Mouse (Mus musculus) ES-E14 (cell line): ENCODE data around the gene Tlk1. TPM values are rescaled to one million over a fixed set of nuclear protein-coding genes. Genes with fewer than 3 reads are reported as not detected.
A peak's percentile ranks its signal among the peaks of the same experiment; 100 is the strongest.

Source experiments
- DNase-seq: peaks from one replicate; pipeline ENCODE4 v3.0.0-alpha.2; 2013; ENCODE audit warnings: low read depth, low spot score
- H3K27ac ChIP-seq: 2 replicates; pipeline ENCODE4 v1.5.1; 2012; ENCODE audit warnings: low read depth, mild to moderate bottlenecking, low read length, moderate library complexity, mixed read lengths; ENCODE audit not compliant: poor library complexity, insufficient read depth, severe bottlenecking
- H3K36me3 ChIP-seq: 2 replicates; pipeline ENCODE4 v1.6.1; 2012; ENCODE audit warnings: mild to moderate bottlenecking, low read length, moderate library complexity, mixed read lengths; ENCODE audit not compliant: control insufficient read depth, poor library complexity, insufficient read depth, severe bottlenecking
- H3K4me1 ChIP-seq, 2 experiments: fragments of 150-350 bp in 1 of 2; sonication (generic) in 1 of 2; 2 replicates each; pipeline ENCODE4 v1.6.1; 2012; ENCODE audit warnings: low read length in 2 of 2, mild to moderate bottlenecking in 1 of 2, mixed read lengths in 1 of 2; ENCODE audit not compliant: control insufficient read depth in 2 of 2, insufficient read depth in 2 of 2, poor library complexity in 1 of 2
- H3K4me3 ChIP-seq, 2 experiments: fragments of 150-350 bp in 1 of 2; sonication (generic) in 1 of 2; 2 replicates each; pipeline ENCODE4 v1.5.1; 2012; ENCODE audit warnings: low read length in 2 of 2, low read depth in 1 of 2, mild to moderate bottlenecking in 1 of 2, mixed read lengths in 1 of 2; ENCODE audit not compliant: insufficient read depth in 1 of 2, poor library complexity in 1 of 2, severe bottlenecking in 1 of 2
- H3K9ac ChIP-seq: 2 replicates; pipeline ENCODE4 v1.6.1; 2012; ENCODE audit warnings: low read depth, mild to moderate bottlenecking, low read length, mixed read lengths; ENCODE audit not compliant: poor library complexity, insufficient read depth, severe bottlenecking
- H3K9me3 ChIP-seq: fragments of 150-350 bp; sonication (generic); 2 replicates; pipeline ENCODE4 v1.6.1; 2012; ENCODE audit warnings: low read depth, mild to moderate bottlenecking, low read length; ENCODE audit not compliant: control insufficient read depth, insufficient read depth
- CHD2 ChIP-seq: IDR thresholded peaks from 2 replicates; pipeline ENCODE4 v1.6.1; 2014; ENCODE audit warnings: mild to moderate bottlenecking, low read depth, low read length, inconsistent platforms
- HCFC1 ChIP-seq: IDR thresholded peaks from 2 replicates; pipeline ENCODE4 v1.6.1; 2012; ENCODE audit warnings: low read length, inconsistent platforms, borderline replicate concordance; ENCODE audit not compliant: insufficient read depth
- MAFK ChIP-seq: IDR thresholded peaks from 2 replicates; pipeline ENCODE4 v1.6.1; 2014; ENCODE audit warnings: mild to moderate bottlenecking, low read depth, low read length, inconsistent platforms; ENCODE audit not compliant: insufficient read depth
- ZC3H11A ChIP-seq: IDR thresholded peaks from 2 replicates; pipeline ENCODE4 v1.6.1; 2012; ENCODE audit warnings: low read depth, mild to moderate bottlenecking, inconsistent platforms, low read length, borderline replicate concordance
- ZNF384 ChIP-seq: IDR thresholded peaks from 2 replicates; pipeline ENCODE4 v1.6.1; 2012; ENCODE audit warnings: low read depth, low read length, inconsistent platforms
- in situ Hi-C, 2 experiments: fragments of 600-800 bp; cut with MboI; formaldehyde crosslinking; loops; one replicate each; pipeline ENCODE4 v1.15.1; 2025; ENCODE audit warnings: low sequenced_read_pairs in 2 of 2, inconsistent platforms in 1 of 2; ENCODE audit not compliant: unreplicated experiment in 2 of 2
- total RNA-seq: library from RNA; depleted of rRNA; stranded (reverse); fragments of 300-350 nt; gene quantifications from 2 replicates; pipeline ENCODE4 v1.2.3, GENCODE M21; 2012

The Tlk1 gene
- total RNA-seq, 1 experiment: 37.2 TPM

DNA sequence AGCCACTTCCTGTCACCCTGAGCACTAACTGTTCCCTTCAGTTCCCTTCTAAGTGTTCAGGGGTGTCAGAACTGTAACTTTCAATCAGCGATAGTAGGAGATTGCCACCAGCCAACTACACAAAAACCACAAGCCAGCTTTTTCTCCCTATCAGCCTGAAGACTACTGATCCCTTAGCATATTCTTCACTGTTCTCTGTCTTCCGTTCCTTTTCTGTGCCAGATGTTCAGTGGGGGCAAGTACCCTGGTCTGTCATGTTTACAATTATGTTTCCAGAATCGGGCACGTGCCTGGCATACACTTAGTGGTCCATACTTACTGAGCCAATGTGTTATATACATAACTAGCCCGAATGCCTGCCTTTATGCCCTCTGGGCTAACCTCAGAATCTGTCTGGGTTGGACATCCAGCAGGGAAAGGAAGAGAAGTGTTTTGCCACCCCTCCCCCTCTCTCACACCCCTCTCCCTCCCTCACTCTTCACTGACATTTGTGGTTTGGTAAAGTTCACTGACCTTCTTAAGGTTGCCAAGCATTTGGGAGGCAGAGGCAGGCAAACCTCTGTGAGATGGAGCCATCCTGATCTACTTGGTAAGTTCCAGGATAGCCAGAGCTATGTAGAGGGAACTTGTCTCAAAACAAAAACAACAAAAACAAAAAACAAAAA lies 4.5 kb upstream of the Tlk1 start:
- Histone ChIP-seq H3K4me1 (peaks cover 0 to 17% of the 10 kb centered on the region in 2 experiments; a peak in 2 of 4 replicates), H3K27ac (peak overlapping the region; percentile 67), H3K36me3 (no peaks in the 10 kb centered on the region), H3K4me3 (no peak overlapping the region), H3K9me3 (no peaks in the 10 kb centered on the region), H3K9ac (no peak overlapping the region)
- no peak for DNase-seq
- in situ Hi-C loops: no loop called here
- TF ChIP-seq ZC3H11A (no peak), MAFK (no peak), ZNF384 (no peak), CHD2 (no peak), HCFC1 (no peak)

DNA sequence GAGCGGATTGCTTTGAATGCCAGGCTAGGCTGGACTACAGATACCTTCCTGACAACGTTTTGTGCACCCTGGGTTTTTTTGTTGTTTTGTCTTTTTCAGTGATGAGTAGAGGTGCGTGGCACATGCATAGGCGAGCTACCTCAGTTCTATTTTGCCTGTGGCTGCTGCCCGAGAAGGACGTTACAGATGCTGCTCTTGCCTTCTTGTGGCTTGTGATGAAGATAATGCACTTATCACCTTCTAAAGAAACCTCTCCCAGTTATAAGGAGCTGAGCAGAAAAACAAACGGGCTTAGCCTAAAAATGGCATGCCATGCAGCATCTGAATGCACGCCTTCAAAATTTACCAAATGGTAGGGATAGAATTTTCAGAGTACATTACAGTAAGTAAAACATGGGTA lies 2.3 kb upstream of the Tlk1 start:
- Histone ChIP-seq H3K27ac (no peak overlapping the region), H3K9me3 (no peaks in the 10 kb centered on the region), H3K4me3 (no peak overlapping the region), H3K9ac (no peak overlapping the region), H3K36me3 (no peaks in the 10 kb centered on the region), H3K4me1 (peaks cover 0 to 18% of the 10 kb centered on the region in 2 experiments; a peak in 2 of 4 replicates)
- TF ChIP-seq ZC3H11A: no peak
- TF ChIP-seq ZNF384: no peak
- TF ChIP-seq CHD2: no peak
- TF ChIP-seq HCFC1: no peak
- TF ChIP-seq MAFK: no peak
- no peak for DNase-seq
- in situ Hi-C loops: no loop called here

DNA sequence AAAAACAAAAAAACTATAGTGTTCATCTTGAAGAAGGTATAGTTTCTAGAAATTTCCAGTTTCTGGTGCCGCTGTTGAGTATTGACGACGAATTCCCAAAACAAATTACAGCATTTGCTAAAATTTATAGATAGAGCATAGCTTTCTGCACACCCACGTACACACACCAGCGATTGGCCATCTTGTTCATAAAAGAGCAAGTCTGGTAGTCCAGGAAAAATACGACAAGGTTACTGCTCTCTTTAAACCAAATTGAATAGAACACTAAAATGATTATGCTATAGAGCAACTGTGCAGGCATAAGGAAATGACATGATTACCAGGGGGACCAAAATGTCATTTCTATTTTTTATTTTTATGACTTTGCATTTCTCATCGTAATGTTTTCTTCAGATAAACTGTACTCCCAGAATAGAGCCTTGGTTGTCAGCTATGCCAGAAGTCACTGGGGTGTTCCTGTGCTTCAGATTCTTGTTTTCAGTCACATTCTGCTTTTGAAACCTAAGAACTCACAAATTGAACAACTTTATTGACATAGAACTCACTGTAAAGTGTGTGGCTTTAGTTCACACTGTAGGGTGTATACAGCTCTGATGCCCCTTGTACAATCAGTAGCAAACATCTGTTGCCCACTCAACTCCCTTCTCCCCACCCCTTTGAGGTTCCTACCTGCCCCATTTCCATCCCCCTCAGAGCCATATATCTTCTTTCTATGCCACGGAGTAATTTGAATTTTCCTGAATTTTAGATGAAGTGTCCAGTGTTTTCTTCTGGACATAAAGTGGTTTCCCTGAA lies 1.1 kb upstream of the Tlk1 start:
- in situ Hi-C loops: no loop called here
- Histone ChIP-seq H3K27ac (no peak overlapping the region), H3K4me3 (peak overlapping the region in 1 of 2 experiments; percentile 58; a peak in 2 of 4 replicates), H3K9me3 (no peaks in the 10 kb centered on the region), H3K36me3 (no peaks in the 10 kb centered on the region), H3K4me1 (peaks cover 3 to 17% of the 10 kb centered on the region in 2 experiments; a peak in 3 of 4 replicates), H3K9ac (no peak overlapping the region)
- DNase-seq: no peak
- TF ChIP-seq ZC3H11A: no peak

DNA sequence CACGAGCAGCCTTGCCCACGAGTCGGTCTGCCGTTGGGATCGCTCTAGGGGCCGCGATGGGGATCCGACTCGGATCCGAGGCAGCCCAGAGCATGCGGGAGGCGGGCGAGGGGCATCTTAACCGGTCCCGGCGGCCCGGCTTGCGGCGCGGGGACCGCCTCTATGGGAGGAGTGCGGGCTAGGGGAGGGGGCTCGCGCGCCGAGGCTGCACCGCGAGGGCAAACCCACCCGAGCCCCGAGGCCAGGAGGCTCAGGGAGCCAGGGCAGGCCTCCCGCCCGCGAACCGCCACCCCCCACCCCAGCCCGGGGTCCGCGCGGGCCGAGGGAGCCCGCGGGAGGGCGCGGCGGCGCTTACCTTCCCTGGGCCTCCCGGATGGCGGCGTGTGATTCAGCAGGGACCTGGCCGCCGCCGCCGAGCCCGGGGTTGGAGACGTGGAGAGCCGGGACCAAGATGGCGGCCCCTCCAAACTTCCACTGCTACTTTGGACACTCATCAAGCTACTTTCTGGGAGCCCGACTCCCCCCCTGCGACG lies 624 bp downstream of the Tlk1 start:
- Histone ChIP-seq H3K4me3 (peak overlapping the region; percentile 94 to 99), H3K27ac (peak overlapping the region; percentile 99), H3K36me3 (no peaks in the 10 kb centered on the region), H3K9ac (peak overlapping the region; percentile 99), H3K4me1 (peaks cover 3 to 5% of the 10 kb centered on the region in 2 experiments; a peak in 3 of 4 replicates), H3K9me3 (no peaks in the 10 kb centered on the region)
- no peak for DNase-seq
- in situ Hi-C loops: no loop called here
- TF ChIP-seq MAFK (no peak), HCFC1 (peak; percentile 37; the same call in 1 of the 2 replicates)
